Mouse (Mus musculus) hindbrain, embryonic 12.5 days (tissue): ENCODE measurements around the gene Gm6899. TPM values are rescaled to one million over a fixed set of nuclear protein-coding genes. Genes with fewer than 3 reads are reported as not detected.

Experiments
- ATAC-seq: fragments of 200-750 bp; cut with Nextera tagmentation; 2 replicates; pipeline ENCODE4 v1.8.0; 2017; ENCODE audit warnings: moderate TSS enrichment; ENCODE audit not compliant: low FRiP score
- H3K27ac ChIP-seq: fragments of 300-500 bp; sonication (generic); 2 replicates; pipeline ENCODE4 v1.5.1; 2016; ENCODE audit warnings: mild to moderate bottlenecking
- H3K27me3 ChIP-seq: fragments of 300-500 bp; sonication (generic); 2 replicates; pipeline ENCODE4 v1.6.1; 2016; ENCODE audit warnings: mild to moderate bottlenecking
- H3K36me3 ChIP-seq: fragments of 300-500 bp; sonication (generic); 2 replicates; pipeline ENCODE4 v1.6.1; 2016; ENCODE audit warnings: mild to moderate bottlenecking
- H3K4me1 ChIP-seq: fragments of 300-500 bp; sonication (generic); 2 replicates; pipeline ENCODE4 v1.6.1; 2016
- H3K4me2 ChIP-seq: fragments of 300-500 bp; sonication (generic); replicated peaks from 2 replicates; pipeline ENCODE4 v1.6.1; 2016; ENCODE audit warnings: mild to moderate bottlenecking
- H3K4me3 ChIP-seq: fragments of 300-500 bp; sonication (generic); 2 replicates; pipeline ENCODE4 v1.5.1; 2016; ENCODE audit warnings: mild to moderate bottlenecking
- H3K9ac ChIP-seq: fragments of 300-500 bp; sonication (generic); 2 replicates; pipeline ENCODE4 v1.6.1; 2016; ENCODE audit warnings: mild to moderate bottlenecking, moderate library complexity
- H3K9me3 ChIP-seq: fragments of 300-500 bp; sonication (generic); replicated peaks from 2 replicates; pipeline ENCODE4 v1.6.1; 2016; ENCODE audit warnings: mild to moderate bottlenecking
- WGBS: fragments of 180-500 bp; shearing (Covaris S2); methylation state at CpG from one replicate; pipeline ENCODE4 v1.1.7; 2016; 5-methylcytosine and 5-hydroxymethylcytosine counted together
- polyA plus RNA-seq: library from polyadenylated mRNA; unstranded; fragments of >200 nt; fragmentation: Nextera tagmentation; extraction: Ambion mirVana; gene quantifications from 2 replicates; pipeline ENCODE4 v1.2.1, GENCODE M21; 2016

The Gm6899 gene
- polyA plus RNA-seq = not detected in 2 replicates

- Histone ChIP-seq H3K4me3 (peak within 1 kb of the TSS; percentile 72), H3K36me3 (no peaks in the 10 kb centered on the region), H3K4me2 (peak within 1 kb of the TSS; percentile 84), H3K9ac (peak within 1 kb of the TSS; percentile 73), H3K27me3 (no peaks in the 10 kb centered on the region), H3K4me1 (peaks cover 5% of the 10 kb centered on the region; the same call in 1 of the 2 replicates), H3K27ac (peak within 1 kb of the TSS; percentile 64), H3K9me3 (no peaks in the 10 kb centered on the region)
- ATAC-seq = peak; percentile 98
- WGBS = under 1% methylated on average over 59 of the region's 60 CpGs
Observed at GRCm38 (mm10) chr11:26593061-26594059, at the start of gene Gm6899, which contains the start of gene Vrk2. TSS of gene Gm6899 (plus strand) at chr11:26593241. TSS of gene Vrk2 (minus strand) at chr11:26593999.

- Histone ChIP-seq H3K4me1 (no peaks in the 10 kb centered on the region), H3K27ac (no peak overlapping the region), H3K36me3 (no peaks in the 10 kb centered on the region), H3K4me2 (no peak overlapping the region), H3K27me3 (no peaks in the 10 kb centered on the region), H3K9me3 (no peaks in the 10 kb centered on the region), H3K4me3 (no peak overlapping the region), H3K9ac (no peak overlapping the region)
- 91% methylated on average over 3 of the region's 3 CpGs for WGBS
- no peak for ATAC-seq
Observed at GRCm38 (mm10) chr11:26551551-26551950, 41.5 kb upstream of the Gm6899 start.

GRCm38 (mm10) chr11:26585409-26586366 is 7.4 kb upstream of the Gm6899 start:
- Histone ChIP-seq H3K9ac (no peak overlapping the region), H3K4me3 (no peak overlapping the region), H3K27ac (no peak overlapping the region), H3K4me1 (no peaks in the 10 kb centered on the region), H3K27me3 (no peaks in the 10 kb centered on the region), H3K4me2 (no peak overlapping the region), H3K9me3 (no peaks in the 10 kb centered on the region), H3K36me3 (no peaks in the 10 kb centered on the region)
- ATAC-seq = no peak
- 85% methylated on average over 17 of the region's 17 CpGs for WGBS

GRCm38 (mm10) chr11:26586367-26587183 is 6.5 kb upstream of the Gm6899 start:
- 77% methylated on average over 6 of the region's 6 CpGs for WGBS
- Histone ChIP-seq H3K4me1 (no peaks in the 10 kb centered on the region), H3K4me3 (no peak overlapping the region), H3K36me3 (no peaks in the 10 kb centered on the region), H3K27me3 (no peaks in the 10 kb centered on the region), H3K27ac (no peak overlapping the region), H3K9me3 (no peaks in the 10 kb centered on the region), H3K4me2 (no peak overlapping the region), H3K9ac (no peak overlapping the region)
- no peak for ATAC-seq

GRCm38 (mm10) chr11:26587184-26587524 is 5.9 kb upstream of the Gm6899 start:
- Histone ChIP-seq H3K4me1 (no peaks in the 10 kb centered on the region), H3K27ac (no peak overlapping the region), H3K4me2 (no peak overlapping the region), H3K27me3 (no peaks in the 10 kb centered on the region), H3K9me3 (no peaks in the 10 kb centered on the region), H3K9ac (no peak overlapping the region), H3K4me3 (no peak overlapping the region), H3K36me3 (no peaks in the 10 kb centered on the region)
- no peak for ATAC-seq
- 87% methylated on average over 1 of the region's 1 CpGs for whole genome bisulfite sequencing

GRCm38 (mm10) chr11:26592395-26593053 is 517 bp upstream of the Gm6899 start:
- peaks cover 5% of the 10 kb centered on the region; the same call in 1 of the 2 replicates for H3K4me1 ChIP-seq
- peak overlapping the region; percentile 84 for H3K4me2 ChIP-seq
- no peak overlapping the region for H3K27ac ChIP-seq
- no peaks in the 10 kb centered on the region for H3K27me3 ChIP-seq
- WGBS = 18% methylated on average over 6 of the region's 6 CpGs
- ATAC-seq = no peak
- no peaks in the 10 kb centered on the region for H3K36me3 ChIP-seq
- peak overlapping the region; percentile 72 for H3K4me3 ChIP-seq
- peak overlapping the region; percentile 73 for H3K9ac ChIP-seq
- H3K9me3 ChIP-seq = no peaks in the 10 kb centered on the region

- H3K36me3 ChIP-seq = no peaks in the 10 kb centered on the region
- peaks cover 5% of the 10 kb centered on the region; the same call in 1 of the 2 replicates for H3K4me1 ChIP-seq
- no peak overlapping the region for H3K27ac ChIP-seq
- no peaks in the 10 kb centered on the region for H3K9me3 ChIP-seq
- H3K27me3 ChIP-seq = no peaks in the 10 kb centered on the region
- H3K4me3 ChIP-seq = no peak overlapping the region
- H3K9ac ChIP-seq = no peak overlapping the region
- WGBS = 100% methylated on average over 1 of the region's 1 CpGs
- no peak for ATAC-seq
- no peak overlapping the region for H3K4me2 ChIP-seq
Observed at GRCm38 (mm10) chr11:26594487-26594886, 1.4 kb downstream of the Gm6899 start.

- ATAC-seq = no peak
- 94% methylated on average over 1 of the region's 1 CpGs for WGBS
- H3K9me3 ChIP-seq = no peaks in the 10 kb centered on the region
- no peak overlapping the region for H3K27ac ChIP-seq
- no peak overlapping the region for H3K4me2 ChIP-seq
- no peaks in the 10 kb centered on the region for H3K36me3 ChIP-seq
- H3K4me1 ChIP-seq = peaks cover 5% of the 10 kb centered on the region; the same call in 1 of the 2 replicates
- H3K27me3 ChIP-seq = no peaks in the 10 kb centered on the region
- H3K4me3 ChIP-seq = no peak overlapping the region
- H3K9ac ChIP-seq = no peak overlapping the region
Observed at GRCm38 (mm10) chr11:26596186-26596585, 3.1 kb downstream of the Gm6899 start.

- no peak overlapping the region for H3K4me2 ChIP-seq
- H3K9ac ChIP-seq = no peak overlapping the region
- H3K9me3 ChIP-seq = no peaks in the 10 kb centered on the region
- 86% methylated on average over 6 of the region's 6 CpGs for WGBS
- H3K4me1 ChIP-seq = peaks cover 5% of the 10 kb centered on the region; the same call in 1 of the 2 replicates
- no peaks in the 10 kb centered on the region for H3K36me3 ChIP-seq
- no peak overlapping the region for H3K27ac ChIP-seq
- ATAC-seq = no peak
- H3K4me3 ChIP-seq = no peak overlapping the region
- H3K27me3 ChIP-seq = no peaks in the 10 kb centered on the region
Observed at GRCm38 (mm10) chr11:26597145-26597544, 4.1 kb downstream of the Gm6899 start.

GRCm38 (mm10) chr11:26597761-26598160 is 4.7 kb downstream of the Gm6899 start:
- H3K36me3 ChIP-seq = no peaks in the 10 kb centered on the region
- peaks cover under 1% of the 10 kb centered on the region; the same call in 1 of the 2 replicates for H3K4me1 ChIP-seq
- no peak overlapping the region for H3K27ac ChIP-seq
- no peak overlapping the region for H3K4me3 ChIP-seq
- no peaks in the 10 kb centered on the region for H3K27me3 ChIP-seq
- no peaks in the 10 kb centered on the region for H3K9me3 ChIP-seq
- no peak overlapping the region for H3K4me2 ChIP-seq
- 85% methylated on average over 6 of the region's 6 CpGs for WGBS
- no peak overlapping the region for H3K9ac ChIP-seq
- no peak for ATAC-seq

- no peaks in the 10 kb centered on the region for H3K4me1 ChIP-seq
- 70% methylated on average over 1 of the region's 1 CpGs for WGBS
Observed at GRCm38 (mm10) chr11:26598876-26599275, 5.8 kb downstream of the Gm6899 start.

More at GRCm38 (mm10) chr11:26598876-26599275, 5.8 kb downstream of the Gm6899 start:
- Histone ChIP-seq H3K27me3 (no peaks in the 10 kb centered on the region), H3K9ac (no peak overlapping the region), H3K27ac (no peak overlapping the region), H3K4me3 (no peak overlapping the region), H3K4me2 (no peak overlapping the region), H3K36me3 (no peaks in the 10 kb centered on the region), H3K9me3 (no peaks in the 10 kb centered on the region)
- no peak for ATAC-seq
